Mouse (Mus musculus): ENCODE data around the gene Dock3. TPM values are rescaled to one million over a fixed set of nuclear protein-coding genes. Genes with fewer than 3 reads are reported as not detected.

Dock3 gene
- polyA plus RNA-seq, 1 experiment, result not detected

GRCm38 (mm10) chr9:107003187-107003586 lies 228.5 kb downstream of the Dock3 start:
- Histone ChIP-seq H3K4me1 (ENCODE audit: control insufficient read depth, insufficient read depth, low read length) (no peaks in the 10 kb centered on the region), H3K27ac (ENCODE audit: insufficient read depth, low read depth, low read length) (no peak overlapping the region), H3K4me3 (ENCODE audit: insufficient read depth, low read depth, low read length) (no peak overlapping the region)
- no peak for TF ChIP-seq POLR2A (IDR thresholded peaks at IDR 0.05; ENCODE audit: insufficient read depth, low read depth, low read length)
- TF ChIP-seq CTCF (IDR thresholded peaks at IDR 0.05; ENCODE audit: insufficient read depth, low read depth, low read length), result no peak
- WGBS, result 97% methylated on average over 2 of the region's 2 CpGs

- Histone ChIP-seq H3K4me3 (ENCODE audit: insufficient read depth, low read depth, low read length) (no peak overlapping the region), H3K4me1 (ENCODE audit: control insufficient read depth, insufficient read depth, low read length) (no peaks in the 10 kb centered on the region), H3K27ac (ENCODE audit: insufficient read depth, low read depth, low read length) (no peak overlapping the region)
- 63% methylated on average over 3 of the region's 3 CpGs for WGBS
- TF ChIP-seq CTCF (IDR thresholded peaks at IDR 0.05; ENCODE audit: insufficient read depth, low read depth, low read length) (no peak), POLR2A (IDR thresholded peaks at IDR 0.05; ENCODE audit: insufficient read depth, low read depth, low read length) (no peak)
Measured at GRCm38 (mm10) chr9:106970742-106971141, 261.0 kb downstream of the Dock3 start.

- no peak for TF ChIP-seq CTCF (IDR thresholded peaks at IDR 0.05; ENCODE audit: insufficient read depth, low read depth, low read length)
- no peak for TF ChIP-seq POLR2A (IDR thresholded peaks at IDR 0.05; ENCODE audit: insufficient read depth, low read depth, low read length)
- Histone ChIP-seq H3K4me1 (ENCODE audit: control insufficient read depth, insufficient read depth, low read length) (no peaks in the 10 kb centered on the region), H3K27ac (ENCODE audit: insufficient read depth, low read depth, low read length) (no peak overlapping the region), H3K4me3 (ENCODE audit: insufficient read depth, low read depth, low read length) (no peak overlapping the region)
- WGBS, result 86% methylated on average over 1 of the region's 1 CpGs
Measured at GRCm38 (mm10) chr9:106958452-106958851, 273.3 kb downstream of the Dock3 start.

DNA sequence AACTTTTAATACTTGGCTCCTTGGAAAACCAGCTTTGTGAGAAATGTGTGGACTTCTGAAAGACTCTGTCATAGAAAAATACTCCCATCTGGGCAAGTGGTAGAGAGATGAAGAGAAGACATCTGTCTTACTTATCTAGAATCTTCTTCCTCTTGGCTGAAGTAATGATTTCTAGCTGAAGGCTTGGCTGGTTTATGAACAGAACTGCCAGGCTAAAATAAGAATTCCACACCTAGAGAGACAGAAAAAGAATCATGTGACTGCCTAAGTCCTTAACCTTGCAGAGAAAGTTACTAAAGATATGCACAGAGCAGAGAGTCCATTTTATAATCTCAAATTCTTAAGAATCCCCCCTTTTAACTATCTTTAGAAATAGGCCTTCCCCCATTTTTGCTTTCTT lies 276.2 kb downstream of the Dock3 start:
- TF ChIP-seq CTCF (IDR thresholded peaks at IDR 0.05; ENCODE audit: insufficient read depth, low read depth, low read length) (no peak), POLR2A (IDR thresholded peaks at IDR 0.05; ENCODE audit: insufficient read depth, low read depth, low read length) (no peak)
- no peak overlapping the region for H3K27ac ChIP-seq (ENCODE audit: insufficient read depth, low read depth, low read length)
- no peaks in the 10 kb centered on the region for H3K4me1 ChIP-seq (ENCODE audit: control insufficient read depth, insufficient read depth, low read length)
- no peak overlapping the region for H3K4me3 ChIP-seq (ENCODE audit: insufficient read depth, low read depth, low read length)

DNA sequence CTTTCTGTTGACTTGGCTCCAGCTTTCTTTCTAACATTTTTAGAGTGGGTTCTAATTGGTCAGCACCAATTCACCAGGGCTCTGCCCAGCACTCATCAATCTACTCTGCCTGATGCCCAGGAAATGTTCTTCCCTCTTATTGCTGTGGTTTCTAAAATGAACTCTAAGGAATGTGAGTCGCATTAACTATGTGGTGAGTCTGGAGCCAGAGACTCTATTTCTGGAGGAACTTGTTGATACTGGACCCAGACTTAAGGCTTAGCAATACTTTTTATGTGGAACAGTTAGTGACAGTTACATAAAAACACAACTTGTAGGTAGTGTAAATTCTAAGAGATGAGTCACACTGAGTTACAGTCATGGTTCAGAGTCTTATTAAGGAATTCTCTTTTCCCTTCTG lies 296.7 kb downstream of the Dock3 start:
- Histone ChIP-seq H3K27ac (ENCODE audit: insufficient read depth, low read depth, low read length) (no peak overlapping the region), H3K4me1 (ENCODE audit: control insufficient read depth, insufficient read depth, low read length) (no peaks in the 10 kb centered on the region), H3K4me3 (ENCODE audit: insufficient read depth, low read depth, low read length) (no peak overlapping the region)
- TF ChIP-seq CTCF (IDR thresholded peaks at IDR 0.05; ENCODE audit: insufficient read depth, low read depth, low read length) (no peak), POLR2A (IDR thresholded peaks at IDR 0.05; ENCODE audit: insufficient read depth, low read depth, low read length) (no peak)
- 74% methylated on average over 1 of the region's 1 CpGs for WGBS

DNA sequence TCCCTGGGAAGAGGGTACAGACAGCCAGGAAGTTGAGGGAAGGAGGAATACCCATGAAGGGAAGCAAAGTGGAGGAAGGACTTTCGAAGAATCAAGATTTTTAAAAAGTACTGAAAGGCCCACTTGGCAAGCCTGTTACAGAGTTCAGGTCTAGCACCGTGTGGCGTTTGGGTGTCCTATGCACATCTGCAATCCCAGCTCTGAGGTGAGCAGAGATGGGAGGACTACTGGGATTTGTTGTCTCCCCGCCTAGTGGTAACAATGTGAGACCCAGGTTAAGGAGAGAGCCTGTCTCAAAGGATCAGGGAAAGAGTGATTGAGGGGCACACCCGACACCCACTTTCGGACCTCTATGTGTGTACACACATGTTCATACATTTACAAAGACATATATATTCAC lies 316.8 kb downstream of the Dock3 start:
- no peak overlapping the region for H3K4me3 ChIP-seq (ENCODE audit: insufficient read depth, low read depth, low read length)
- no peak overlapping the region for H3K27ac ChIP-seq (ENCODE audit: insufficient read depth, low read depth, low read length)
- 96% methylated on average over 6 of the region's 6 CpGs for WGBS
- TF ChIP-seq CTCF (IDR thresholded peaks at IDR 0.05; ENCODE audit: insufficient read depth, low read depth, low read length) (no peak), POLR2A (IDR thresholded peaks at IDR 0.05; ENCODE audit: insufficient read depth, low read depth, low read length) (no peak)
- H3K4me1 ChIP-seq (ENCODE audit: control insufficient read depth, insufficient read depth, low read length), result no peaks in the 10 kb centered on the region

DNA sequence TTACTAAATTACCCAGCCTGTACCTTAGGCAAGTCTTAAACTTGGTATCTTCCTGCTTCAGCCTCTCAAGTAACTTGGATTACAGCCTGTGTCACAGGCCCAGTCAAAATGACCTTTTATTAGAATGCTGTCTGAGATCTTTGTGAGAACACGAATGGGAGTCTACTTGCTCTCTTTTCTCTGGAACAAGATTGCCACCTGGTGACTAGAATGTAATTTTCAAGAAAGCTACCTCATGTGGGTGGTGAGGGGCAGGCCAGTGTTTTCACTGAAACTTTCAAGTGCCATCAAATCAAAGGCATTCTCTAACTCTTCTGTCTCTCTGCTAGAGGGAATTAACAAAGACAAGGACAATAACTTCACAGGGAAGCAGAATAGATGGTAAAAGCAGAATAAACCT lies 317.9 kb downstream of the Dock3 start:
- Histone ChIP-seq H3K4me3 (ENCODE audit: insufficient read depth, low read depth, low read length) (no peak overlapping the region), H3K4me1 (ENCODE audit: control insufficient read depth, insufficient read depth, low read length) (no peaks in the 10 kb centered on the region), H3K27ac (ENCODE audit: insufficient read depth, low read depth, low read length) (no peak overlapping the region)
- WGBS, result 6% methylated on average over 1 of the region's 1 CpGs
- TF ChIP-seq CTCF (IDR thresholded peaks at IDR 0.05; ENCODE audit: insufficient read depth, low read depth, low read length) (no peak), POLR2A (IDR thresholded peaks at IDR 0.05; ENCODE audit: insufficient read depth, low read depth, low read length) (no peak)

DNA sequence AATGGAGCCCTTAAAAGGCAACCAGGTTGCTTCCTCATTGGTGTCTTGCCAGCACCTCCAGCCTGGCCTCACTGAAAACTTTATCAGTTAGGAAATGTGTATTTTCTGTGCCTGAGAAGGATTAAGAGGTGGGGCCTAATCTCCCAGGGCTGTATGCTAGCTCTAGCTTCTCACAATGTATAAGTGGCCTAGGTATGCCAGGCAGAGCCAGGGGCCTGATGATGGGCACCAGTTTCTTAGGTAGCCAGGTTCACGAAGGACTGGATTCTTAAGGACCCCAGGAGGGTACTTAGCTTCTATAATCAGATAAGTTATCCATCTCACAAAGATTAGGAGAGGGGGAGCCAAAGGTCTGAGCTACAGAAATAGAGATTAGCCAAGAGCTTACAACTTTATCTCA lies 320.1 kb downstream of the Dock3 start:
- Histone ChIP-seq H3K4me1 (ENCODE audit: control insufficient read depth, insufficient read depth, low read length) (no peaks in the 10 kb centered on the region), H3K4me3 (ENCODE audit: insufficient read depth, low read depth, low read length) (no peak overlapping the region), H3K27ac (ENCODE audit: insufficient read depth, low read depth, low read length) (no peak overlapping the region)
- 86% methylated on average over 1 of the region's 1 CpGs for WGBS
- TF ChIP-seq POLR2A (IDR thresholded peaks at IDR 0.05; ENCODE audit: insufficient read depth, low read depth, low read length) (no peak), CTCF (IDR thresholded peaks at IDR 0.05; ENCODE audit: insufficient read depth, low read depth, low read length) (no peak)

GRCm38 (mm10) chr9:106908715-106909114 lies 323.0 kb downstream of the Dock3 start:
- Histone ChIP-seq H3K4me3 (ENCODE audit: insufficient read depth, low read depth, low read length) (no peak overlapping the region), H3K27ac (ENCODE audit: insufficient read depth, low read depth, low read length) (no peak overlapping the region; the same call in 1 of the 2 replicates), H3K4me1 (ENCODE audit: control insufficient read depth, insufficient read depth, low read length) (no peaks in the 10 kb centered on the region)
- TF ChIP-seq POLR2A (IDR thresholded peaks at IDR 0.05; ENCODE audit: insufficient read depth, low read depth, low read length) (no peak), CTCF (IDR thresholded peaks at IDR 0.05; ENCODE audit: insufficient read depth, low read depth, low read length) (no peak)
- WGBS, result 44% methylated on average over 5 of the region's 5 CpGs

DNA sequence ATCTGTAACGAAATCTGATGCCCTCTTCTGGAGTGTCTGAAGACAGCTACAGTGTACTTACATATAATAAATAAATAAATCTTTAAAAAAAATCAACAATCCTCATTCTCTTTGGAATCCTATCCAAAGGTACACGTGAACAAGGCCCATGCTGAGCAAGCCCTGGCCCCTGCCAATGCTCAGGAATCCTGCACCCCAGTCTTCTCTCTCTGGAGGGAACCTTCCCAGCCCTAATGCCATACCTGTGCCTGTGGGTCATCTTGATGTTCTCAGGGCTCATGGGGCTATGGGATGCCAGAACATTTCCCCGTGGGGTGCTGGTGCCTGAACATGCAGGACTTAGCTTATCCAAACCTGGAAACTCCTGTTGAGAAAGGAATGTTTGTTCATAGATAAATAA lies 323.5 kb downstream of the Dock3 start:
- TF ChIP-seq CTCF (IDR thresholded peaks at IDR 0.05; ENCODE audit: insufficient read depth, low read depth, low read length) (no peak), POLR2A (IDR thresholded peaks at IDR 0.05; ENCODE audit: insufficient read depth, low read depth, low read length) (no peak)
- Histone ChIP-seq H3K27ac (ENCODE audit: insufficient read depth, low read depth, low read length) (no peak overlapping the region), H3K4me3 (ENCODE audit: insufficient read depth, low read depth, low read length) (no peak overlapping the region), H3K4me1 (ENCODE audit: control insufficient read depth, insufficient read depth, low read length) (no peaks in the 10 kb centered on the region)
- WGBS, result 88% methylated on average over 3 of the region's 3 CpGs
